Mouse (Mus musculus): ENCODE data around the gene Ostm1. TPM values are rescaled to one million over a fixed set of nuclear protein-coding genes. Genes with fewer than 3 reads are reported as not detected.

The Ostm1 gene
- total RNA-seq, 2 experiments from 2014 or later = 12.2 to 12.9 TPM

GRCm38 (mm10) chr10:42581694-42582565 lies 1.7 kb upstream of the Ostm1 start:
- intact Hi-C loops (cut with DNase I; ENCODE audit: low total_unique reads) = no loop called here

GRCm38 (mm10) chr10:42582566-42583110 lies 984 bp upstream of the Ostm1 start:
- intact Hi-C loops (cut with DNase I; ENCODE audit: low total_unique reads) = no loop called here
- no peak for DNase-seq

More at GRCm38 (mm10) chr10:42581694-42582565, 1.7 kb upstream of the Ostm1 start:
- DNase-seq = no peak

- intact Hi-C loops (cut with DNase I; ENCODE audit: low total_unique reads) = no loop called here
- no peak for DNase-seq
Observed at GRCm38 (mm10) chr10:42583902-42584435, 347 bp downstream of the Ostm1 start.

GRCm38 (mm10) chr10:42584436-42584983 lies 888 bp downstream of the Ostm1 start:
- intact Hi-C loops (cut with DNase I; ENCODE audit: low total_unique reads) = no loop called here
- DNase-seq = no peak

- DNase-seq = no peak
- intact Hi-C loops (cut with DNase I; ENCODE audit: low total_unique reads) = no loop called here
Observed at GRCm38 (mm10) chr10:42585156-42585555, 1.5 kb downstream of the Ostm1 start.

GRCm38 (mm10) chr10:42585596-42586305 lies 2.1 kb downstream of the Ostm1 start:
- intact Hi-C loops (cut with DNase I; ENCODE audit: low total_unique reads) = no loop called here
- DNase-seq = no peak

- intact Hi-C loops (cut with DNase I; ENCODE audit: low total_unique reads) = no loop called here
Observed at GRCm38 (mm10) chr10:42587961-42588750, 4.5 kb downstream of the Ostm1 start.

GRCm38 (mm10) chr10:42589505-42589904 lies 5.9 kb downstream of the Ostm1 start:
- DNase-seq = no peak
- intact Hi-C loops (cut with DNase I; ENCODE audit: low total_unique reads) = no loop called here

More at GRCm38 (mm10) chr10:42587961-42588750, 4.5 kb downstream of the Ostm1 start:
- no peak for DNase-seq

GRCm38 (mm10) chr10:42590261-42591184 lies 6.9 kb downstream of the Ostm1 start:
- DNase-seq = no peak
- intact Hi-C loops (cut with DNase I; ENCODE audit: low total_unique reads) = no loop called here

- intact Hi-C loops (cut with DNase I; ENCODE audit: low total_unique reads) = no loop called here
- DNase-seq = no peak
Observed at GRCm38 (mm10) chr10:42591185-42591992, 7.8 kb downstream of the Ostm1 start.

GRCm38 (mm10) chr10:42591993-42592686 lies 8.5 kb downstream of the Ostm1 start:
- intact Hi-C loops (cut with DNase I; ENCODE audit: low total_unique reads) = no loop called here
- no peak for DNase-seq

- intact Hi-C loops (cut with DNase I; ENCODE audit: low total_unique reads) = no loop called here
- no peak for DNase-seq
Observed at GRCm38 (mm10) chr10:42593201-42593600, 9.6 kb downstream of the Ostm1 start.

- no peak for DNase-seq
- intact Hi-C loops (cut with DNase I; ENCODE audit: low total_unique reads) = no loop called here
Observed at GRCm38 (mm10) chr10:42598615-42599014, 15.0 kb downstream of the Ostm1 start.

GRCm38 (mm10) chr10:42601556-42601955 lies 17.9 kb downstream of the Ostm1 start:
- DNase-seq = no peak
- intact Hi-C loops (cut with DNase I; ENCODE audit: low total_unique reads) = no loop called here

- no peak for DNase-seq
- intact Hi-C loops (cut with DNase I; ENCODE audit: low total_unique reads) = no loop called here
Observed at GRCm38 (mm10) chr10:42604874-42605273, 21.3 kb downstream of the Ostm1 start.

GRCm38 (mm10) chr10:42606757-42607156 lies 23.1 kb downstream of the Ostm1 start:
- no peak for DNase-seq
- intact Hi-C loops (cut with DNase I; ENCODE audit: low total_unique reads) = no loop called here

GRCm38 (mm10) chr10:42613075-42613474 lies 29.5 kb downstream of the Ostm1 start:
- intact Hi-C loops (cut with DNase I; ENCODE audit: low total_unique reads) = loop anchor here (5.0 kb wide), 1 partner anchor 1676 kb away; no protein-coding TSS in a partner anchor
- no peak for DNase-seq
